ENCODE assay signal across 8 mouse cellular contexts in the genomic region with DNA sequence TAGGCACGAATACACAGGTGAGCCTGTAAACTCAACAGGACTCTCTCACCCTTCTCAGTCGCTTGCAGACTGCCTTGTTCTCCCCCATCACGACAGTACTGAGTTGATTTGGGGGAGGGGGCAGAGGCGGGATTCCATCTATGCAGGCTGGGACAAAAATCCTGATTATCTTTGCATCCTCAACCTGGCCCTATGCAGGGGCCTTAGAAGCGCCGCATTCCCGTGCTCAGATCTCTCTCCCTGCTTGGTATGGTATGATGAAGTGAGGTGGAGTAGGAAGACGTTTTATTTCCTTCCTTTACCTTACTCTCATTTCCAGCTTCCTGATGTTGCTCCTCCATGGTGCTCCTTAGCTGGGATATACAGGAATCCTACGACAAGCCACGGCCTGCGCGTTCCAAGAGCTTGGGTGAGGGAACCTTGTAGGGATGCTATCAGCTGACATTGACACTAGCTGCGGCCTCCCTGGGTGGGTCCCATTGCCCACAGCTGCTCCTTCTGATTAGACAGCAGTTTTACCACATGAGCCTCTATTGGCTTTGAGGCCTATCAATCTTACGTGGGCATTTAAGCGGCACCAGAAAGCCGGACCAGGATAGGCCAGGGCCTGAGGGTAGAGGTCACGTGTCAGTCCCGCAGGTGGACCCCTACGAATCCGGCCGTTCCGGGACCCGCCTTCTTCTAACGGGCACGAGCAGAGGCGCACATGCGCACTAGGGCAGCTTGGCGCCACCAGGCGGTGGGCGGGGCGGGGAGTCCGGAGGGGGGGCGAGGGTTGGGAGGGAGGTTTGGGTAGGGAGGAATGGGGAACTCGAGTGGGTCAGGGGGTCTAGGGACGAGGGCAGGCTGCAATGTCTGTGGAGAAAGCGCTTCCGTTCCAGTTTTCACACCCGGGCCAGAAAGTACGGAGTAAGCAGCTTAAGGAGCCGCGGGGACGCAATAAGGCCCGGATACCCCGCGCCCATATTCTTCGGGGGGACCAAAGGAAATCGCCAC. TPM values are rescaled to one million over a fixed set of nuclear protein-coding genes. Genes with fewer than 3 reads are reported as not detected.
A peak's percentile ranks its signal among the peaks of the same experiment; 100 is the strongest.
DNase-seq lines count a peak whose midpoint lies in the region; ATAC-seq lines count a peak whose summit lies in the region.

Snx32 (minus strand) TSS at position 508 of the 996 bp plus-strand sequence.

- peak; percentile 87 to 88 for DNase-seq in CD8-positive naive resting alpha-beta T cell, adult 2 months (ENCODE audit: low read depth in 2 of 2, low spot score in 2 of 2)
- peak; percentile 94 for DNase-seq in c-Kit-positive CD71-negative TER-119-negative erythroid progenitor cells, embryonic 14.5 days (ENCODE audit: low read depth)
- DNase-seq in forebrain, embryonic 10.5 days (ENCODE audit: extremely low spot score, low spot score) = peak; percentile 93
- DNase-seq in kidney, postnatal 25 days = peak; percentile 99 to 100
- peak; percentile 100 for DNase-seq in telencephalon, adult 2 months (ENCODE audit: low read depth, low spot score)

- peak within 1 kb of the TSS; percentile 57 for H3K4me3 ChIP-seq in forebrain, embryonic 10.5 days
- H3K4me3 ChIP-seq in heart, embryonic 15.5 days = peak within 1 kb of the TSS; percentile 67
- peak within 1 kb of the TSS; percentile 68 for H3K4me3 ChIP-seq in liver, embryonic 15.5 days (replicated peaks)
- peak within 1 kb of the TSS; percentile 47 for H3K4me3 ChIP-seq in neural tube, embryonic 12.5 days

- H3K36me3 ChIP-seq in forebrain, embryonic 10.5 days (replicated peaks) = no peaks in the 10 kb centered on the region
- H3K36me3 ChIP-seq in heart, embryonic 15.5 days = no peaks in the 10 kb centered on the region
- no peaks in the 10 kb centered on the region for H3K36me3 ChIP-seq in liver, embryonic 15.5 days (replicated peaks)
- H3K36me3 ChIP-seq in neural tube, embryonic 12.5 days = no peaks in the 10 kb centered on the region

- peaks cover 8% of the 10 kb centered on the region; the same call in 1 of the 2 replicates for H3K27me3 ChIP-seq in forebrain, embryonic 10.5 days (ENCODE audit: poor library complexity, severe bottlenecking)
- no peaks in the 10 kb centered on the region for H3K27me3 ChIP-seq in heart, embryonic 15.5 days
- H3K27me3 ChIP-seq in liver, embryonic 15.5 days = no peaks in the 10 kb centered on the region
- no peaks in the 10 kb centered on the region for H3K27me3 ChIP-seq in neural tube, embryonic 12.5 days (replicated peaks)

- peak; percentile 100 for ATAC-seq in heart, embryonic 15.5 days (replicated peaks; ENCODE audit: insufficient number of reproducible peaks, insufficient read depth, low FRiP score, low read depth)
- peak; percentile 99 for ATAC-seq in liver, embryonic 15.5 days (ENCODE audit: insufficient read depth)
- peak; percentile 99 for ATAC-seq in neural tube, embryonic 12.5 days (ENCODE audit: low FRiP score, low read depth)

- peaks cover 21% of the 10 kb centered on the region for H3K4me1 ChIP-seq in forebrain, embryonic 10.5 days
- H3K4me1 ChIP-seq in heart, embryonic 15.5 days (replicated peaks) = peaks cover 29% of the 10 kb centered on the region
- peaks cover 47% of the 10 kb centered on the region for H3K4me1 ChIP-seq in liver, embryonic 15.5 days (replicated peaks)
- H3K4me1 ChIP-seq in neural tube, embryonic 12.5 days = peaks cover 13% of the 10 kb centered on the region; the same call in 1 of the 2 replicates

- peaks cover 14% of the 10 kb centered on the region for H3K9me3 ChIP-seq in forebrain, embryonic 10.5 days
- no peaks in the 10 kb centered on the region for H3K9me3 ChIP-seq in heart, embryonic 15.5 days (replicated peaks)
- H3K9me3 ChIP-seq in liver, embryonic 15.5 days (replicated peaks) = no peaks in the 10 kb centered on the region
- H3K9me3 ChIP-seq in neural tube, embryonic 12.5 days = no peaks in the 10 kb centered on the region

- H3K4me2 ChIP-seq in heart, embryonic 15.5 days = peak within 1 kb of the TSS; percentile 87
- H3K4me2 ChIP-seq in liver, embryonic 15.5 days = peak within 1 kb of the TSS; percentile 98
- peak within 1 kb of the TSS; percentile 74 for H3K4me2 ChIP-seq in neural tube, embryonic 12.5 days (replicated peaks)

- H3K9ac ChIP-seq in heart, embryonic 15.5 days = peak within 1 kb of the TSS; percentile 76
- peak within 1 kb of the TSS; percentile 67 for H3K9ac ChIP-seq in liver, embryonic 15.5 days
- H3K9ac ChIP-seq in neural tube, embryonic 12.5 days = peak within 1 kb of the TSS; percentile 53

- 2% methylated on average over 47 of the region's 47 CpGs for WGBS in forebrain, embryonic 10.5 days
- WGBS in heart, embryonic 15.5 days = 2% methylated on average over 47 of the region's 47 CpGs
- 3% methylated on average over 47 of the region's 47 CpGs for WGBS in liver, embryonic 15.5 days (ENCODE audit: insufficient replicate concordance)
- 2% methylated on average over 46 of the region's 47 CpGs for WGBS in neural tube, embryonic 12.5 days

- H3K27ac ChIP-seq in forebrain, embryonic 10.5 days = peak within 1 kb of the TSS; percentile 84
- H3K27ac ChIP-seq in heart, embryonic 15.5 days = peak within 1 kb of the TSS; percentile 71
- H3K27ac ChIP-seq in liver, embryonic 15.5 days (replicated peaks) = peak within 1 kb of the TSS; percentile 80
- 0 out of 2 replicates have a peak within 1 kb of the TSS, but pooled peaks have one; percentile 6 for H3K27ac ChIP-seq in neural tube, embryonic 12.5 days

RNA-seq across cellular contexts. Expression of gene Snx32, which starts in this region (rescaled TPM):
- polyA plus RNA-seq in forebrain, embryonic 10.5 days (2016; fragmentation: Nextera tagmentation; extraction: Ambion mirVana) = 7.0 and 7.9 TPM in 2 replicates
- polyA plus RNA-seq in heart, embryonic 15.5 days (2015; fragmentation: Nextera tagmentation; extraction: Ambion mirVana) = 15.8 and 17.6 TPM in 2 replicates
- polyA plus RNA-seq in liver, embryonic 15.5 days (2015; fragmentation: Nextera tagmentation; extraction: Ambion mirVana) = 6.8 and 7.0 TPM in 2 replicates
- 43.1 and 47.1 TPM in 2 replicates for polyA plus RNA-seq in neural tube, embryonic 12.5 days (2016; fragmentation: Nextera tagmentation; extraction: Ambion mirVana)

Comparison
In these comparisons a context has a peak if more than half of its experiments do, and no peak if none do; other contexts are left out.
1. Peak in every context shown above with its lines: DNase-seq, ATAC-seq, H3K4me3 ChIP-seq and H3K27ac ChIP-seq.
2. H3K27ac ChIP-seq: peak in every context shown above with its lines; median percentile 84 in forebrain, embryonic 10.5 days; 80 in liver, embryonic 15.5 days; 71 in heart, embryonic 15.5 days; 6 in neural tube, embryonic 12.5 days.